37 mouse cellular contexts compared by ENCODE assay signal in genomic region chr4:105814533-105814932, GRCm38 (mm10). TPM values are rescaled to one million over a fixed set of nuclear protein-coding genes. Genes with fewer than 3 reads are reported as not detected.
"Had no signal": no experiment of that assay in that cellular context is flagged by ENCODE, and none has a peak within 500 bp of the region (broad histone marks: within the 10 kb centered on the region; RNA-seq: fewer than 3 reads in every experiment).

No protein-coding gene starts in this region.

- H3K4me1 ChIP-seq: heart, embryonic 12.5 days; hindbrain, embryonic 10.5 days; hindbrain, embryonic 12.5 days; intestine, embryonic 15.5 days; limb, embryonic 13.5 days; limb, embryonic 15.5 days; liver, embryonic 12.5 days had no signal

- DNase-seq: gastrocnemius, adult 2 months; gastrocnemius, postnatal 10 days; gastrocnemius, postnatal 25 days; heart, adult 2 months; heart, postnatal 10 days; heart, postnatal 4 days; kidney, adult 18-20 months; kidney, adult 8-10 months; kidney, postnatal 25 days; kidney, postnatal 4 days; left cerebral cortex, postnatal 4 days had no signal

- H3K9ac ChIP-seq: heart, embryonic 12.5 days; hindbrain, embryonic 12.5 days; hindbrain, embryonic 14.5 days; intestine, embryonic 15.5 days; limb, embryonic 13.5 days; limb, embryonic 15.5 days; liver, embryonic 12.5 days; liver, embryonic 14.5 days had no signal

- ATAC-seq: hindbrain, embryonic 16.5 days; inflammation-experienced regulatory T-cells, adult 6 months; intestine, embryonic 15.5 days; intestine, postnatal 0 days; liver, embryonic 12.5 days had no signal

- H3K9me3 ChIP-seq: heart, embryonic 12.5 days; hindbrain, embryonic 10.5 days; hindbrain, embryonic 12.5 days; intestine, embryonic 15.5 days; limb, embryonic 13.5 days; limb, embryonic 15.5 days; liver, embryonic 12.5 days had no signal

- H3K4me3 ChIP-seq: gastrocnemius, adult 2 months; heart, adult 2 months; heart, embryonic 12.5 days; hindbrain, embryonic 10.5 days; hindbrain, embryonic 12.5 days; intestine, embryonic 15.5 days; layer of hippocampus, adult 2 months; left cerebral cortex, adult 2 months; limb, embryonic 13.5 days; limb, embryonic 15.5 days; liver, embryonic 12.5 days had no signal

- H3K27ac ChIP-seq: gastrocnemius, adult 2 months; heart, adult 2 months; hindbrain, embryonic 10.5 days; hindbrain, embryonic 12.5 days; hindbrain, embryonic 14.5 days; intestine, embryonic 15.5 days; kidney, postnatal 0 days; layer of hippocampus, adult 2 months; left cerebral cortex, adult 2 months; limb, embryonic 13.5 days; limb, embryonic 15.5 days; liver, embryonic 12.5 days; liver, embryonic 14.5 days had no signal

- H3K27me3 ChIP-seq: heart, embryonic 12.5 days; hindbrain, embryonic 12.5 days; intestine, embryonic 15.5 days; limb, embryonic 13.5 days; limb, embryonic 15.5 days; liver, embryonic 12.5 days had no signal

- H3K4me2 ChIP-seq: heart, embryonic 12.5 days; hindbrain, embryonic 12.5 days; hindbrain, embryonic 14.5 days; intestine, embryonic 15.5 days; limb, embryonic 13.5 days; limb, embryonic 15.5 days; liver, embryonic 12.5 days had no signal

- H3K36me3 ChIP-seq: heart, embryonic 12.5 days; hindbrain, embryonic 10.5 days; hindbrain, embryonic 12.5 days; intestine, embryonic 15.5 days; limb, embryonic 13.5 days; limb, embryonic 15.5 days; liver, embryonic 12.5 days had no signal

RNA-seq across cellular contexts. Expression of gene Gm12728, which starts 24.9 kb away (rescaled TPM):
- total RNA-seq: gastrocnemius, adult 2 months; gastrocnemius, postnatal 10 days; gastrocnemius, postnatal 25 days; gastrocnemius, postnatal 4 days; granulocyte monocyte progenitor cell, adult 5-6 weeks; heart, adult 2 months; heart, postnatal 10 days; heart, postnatal 25 days; heart, postnatal 4 days; layer of hippocampus, adult 2 months; layer of hippocampus, postnatal 10 days; layer of hippocampus, postnatal 25 days; left cerebral cortex, adult 2 months; left cerebral cortex, postnatal 14 days; left cerebral cortex, postnatal 4 days; liver, adult 2 months had no signal
- polyA plus RNA-seq: heart, adult 2 months; heart, embryonic 14.5 days; heart, embryonic 16.5 days; hindbrain, embryonic 12.5 days; hindbrain, embryonic 14.5 days; hindbrain, embryonic 16.5 days; intestine, embryonic 15.5 days; intestine, postnatal 0 days; kidney, embryonic 14.5 days; kidney, postnatal 0 days; limb, embryonic 11.5 days; limb, embryonic 15.5 days; liver, adult 2 months; liver, embryonic 14.5 days had no signal
